Mouse (Mus musculus) embryonic facial prominence, embryonic 11.5 days (tissue): ENCODE measurements around the gene Kcnk4. TPM values are rescaled to one million over a fixed set of nuclear protein-coding genes. Genes with fewer than 3 reads are reported as not detected.

ENCODE experiments used
- ATAC-seq: fragments of 200-750 bp; cut with Nextera tagmentation; replicated peaks from 2 replicates; pipeline ENCODE4 v1.8.0; 2017; ENCODE audit warnings: low read depth; ENCODE audit not compliant: insufficient number of reproducible peaks, low FRiP score, low TSS enrichment
- DNase-seq: peaks from one replicate; pipeline ENCODE4 v3.0.0-alpha.2; 2015; ENCODE audit warnings: low spot score
- H3K27ac ChIP-seq: fragments of 300-500 bp; sonication (generic); replicated peaks from 2 replicates; pipeline ENCODE4 v1.5.1; 2014; ENCODE audit warnings: mild to moderate bottlenecking, low read depth, low read length, control low read depth
- H3K27me3 ChIP-seq: fragments of 300-500 bp; sonication (generic); 2 replicates; pipeline ENCODE4 v1.6.1; 2014; ENCODE audit warnings: mild to moderate bottlenecking, low read length, moderate library complexity, mixed read lengths; ENCODE audit not compliant: control insufficient read depth, insufficient read depth
- H3K36me3 ChIP-seq: fragments of 300-500 bp; sonication (generic); replicated peaks from 2 replicates; pipeline ENCODE4 v1.6.1; 2014; ENCODE audit warnings: low read depth, mild to moderate bottlenecking, low read length, moderate library complexity, mixed read lengths; ENCODE audit not compliant: control insufficient read depth, insufficient read depth
- H3K4me1 ChIP-seq: fragments of 300-500 bp; sonication (generic); 2 replicates; pipeline ENCODE4 v1.6.1; 2014; ENCODE audit warnings: low read length, mixed read lengths; ENCODE audit not compliant: control insufficient read depth, insufficient read depth
- H3K4me2 ChIP-seq: fragments of 300-500 bp; sonication (generic); 2 replicates; pipeline ENCODE4 v1.6.1; 2014; ENCODE audit warnings: low read depth, mild to moderate bottlenecking, control low read depth, low read length, moderate library complexity
- H3K4me3 ChIP-seq: fragments of 300-500 bp; sonication (generic); 2 replicates; pipeline ENCODE4 v1.5.1; 2014; ENCODE audit warnings: low read depth, low read length, control low read depth
- H3K9ac ChIP-seq: fragments of 300-500 bp; sonication (generic); replicated peaks from 2 replicates; pipeline ENCODE4 v1.6.1; 2014; ENCODE audit warnings: mild to moderate bottlenecking, control low read depth, low read length
- H3K9me3 ChIP-seq: fragments of 300-500 bp; sonication (generic); replicated peaks from 2 replicates; pipeline ENCODE4 v1.6.1; 2016; ENCODE audit warnings: mild to moderate bottlenecking, low read length, inconsistent platforms, mixed read lengths; ENCODE audit not compliant: control insufficient read depth
- WGBS: fragments of 180-500 bp; shearing (Covaris S2); extraction: QIAGEN DNeasy Blood & Tissue Kit; methylation state at CpG from one replicate; pipeline ENCODE4 v1.1.7; 2014; 5-methylcytosine and 5-hydroxymethylcytosine counted together
- microRNA-seq: library from miRNA; unstranded; fragments of <30 nt; microRNA quantifications from one replicate; pipeline ENCODE4, GENCODE M21; 2016; ENCODE audit warnings: borderline number of aligned reads
- polyA plus RNA-seq: library from polyadenylated mRNA; unstranded; fragments of >200 nt; fragmentation: Nextera tagmentation; extraction: Ambion mirVana; gene quantifications from 2 replicates; pipeline ENCODE4 v1.2.1, GENCODE M21; 2014

The Kcnk4 gene
- polyA plus RNA-seq, 1 experiment from 2014 or later = 0.32 TPM

- no peak for ATAC-seq
- Histone ChIP-seq H3K27me3 (no peaks in the 10 kb centered on the region), H3K36me3 (no peaks in the 10 kb centered on the region), H3K27ac (no peak overlapping the region), H3K4me2 (no peak overlapping the region), H3K4me3 (no peak overlapping the region), H3K9ac (no peak overlapping the region), H3K4me1 (no peaks in the 10 kb centered on the region), H3K9me3 (no peaks in the 10 kb centered on the region)
- WGBS = 90% methylated on average over 14 of the region's 14 CpGs
- DNase-seq = no peak
These were observed 40.4 kb downstream of the Kcnk4 start for GRCm38 (mm10) chr19:6893731-6894451.

- H3K9me3 ChIP-seq = no peaks in the 10 kb centered on the region
- H3K4me2 ChIP-seq = no peak overlapping the region
- 68% methylated on average over 4 of the region's 4 CpGs for WGBS
- H3K27ac ChIP-seq = no peak overlapping the region
- ATAC-seq (no peak), DNase-seq (no peak)
- no peak overlapping the region for H3K4me3 ChIP-seq
- H3K4me1 ChIP-seq = no peaks in the 10 kb centered on the region
- H3K36me3 ChIP-seq = no peaks in the 10 kb centered on the region
- H3K9ac ChIP-seq = no peak overlapping the region
- H3K27me3 ChIP-seq = no peaks in the 10 kb centered on the region
These were observed 41.8 kb downstream of the Kcnk4 start for GRCm38 (mm10) chr19:6892512-6892911.

GRCm38 (mm10) chr19:6877965-6878364 is 56.4 kb downstream of the Kcnk4 start:
- no peak overlapping the region for H3K9ac ChIP-seq
- H3K4me2 ChIP-seq = no peak overlapping the region
- ATAC-seq = no peak
- WGBS = 89% methylated on average over 4 of the region's 4 CpGs
- no peaks in the 10 kb centered on the region for H3K4me1 ChIP-seq
- no peak for DNase-seq
- H3K36me3 ChIP-seq = no peaks in the 10 kb centered on the region
- H3K9me3 ChIP-seq = no peaks in the 10 kb centered on the region
- H3K27me3 ChIP-seq = no peaks in the 10 kb centered on the region
- H3K27ac ChIP-seq = no peak overlapping the region
- H3K4me3 ChIP-seq = no peak overlapping the region

- no peak overlapping the region for H3K4me3 ChIP-seq
- H3K4me2 ChIP-seq = no peak overlapping the region
- no peaks in the 10 kb centered on the region for H3K9me3 ChIP-seq
- no peaks in the 10 kb centered on the region for H3K36me3 ChIP-seq
- ATAC-seq (no peak), DNase-seq (no peak)
- H3K27me3 ChIP-seq = no peaks in the 10 kb centered on the region
- H3K27ac ChIP-seq = no peak overlapping the region
- no peaks in the 10 kb centered on the region for H3K4me1 ChIP-seq
- H3K9ac ChIP-seq = no peak overlapping the region
These were observed 57.5 kb downstream of the Kcnk4 start for GRCm38 (mm10) chr19:6876799-6877198.

- Histone ChIP-seq H3K4me3 (no peak overlapping the region), H3K4me2 (no peak overlapping the region), H3K9me3 (no peaks in the 10 kb centered on the region), H3K27me3 (no peaks in the 10 kb centered on the region), H3K4me1 (no peaks in the 10 kb centered on the region), H3K9ac (no peak overlapping the region), H3K36me3 (no peaks in the 10 kb centered on the region), H3K27ac (no peak overlapping the region)
- no peak for DNase-seq
- 84% methylated on average over 6 of the region's 6 CpGs for WGBS
- ATAC-seq = no peak
These were observed 58.5 kb downstream of the Kcnk4 start for GRCm38 (mm10) chr19:6875834-6876233.

- ATAC-seq = no peak
These were observed 60.1 kb downstream of the Kcnk4 start for GRCm38 (mm10) chr19:6874257-6874656.

More at GRCm38 (mm10) chr19:6874257-6874656, 60.1 kb downstream of the Kcnk4 start:
- DNase-seq = no peak
- Histone ChIP-seq H3K4me3 (no peak overlapping the region), H3K4me2 (no peak overlapping the region), H3K36me3 (no peaks in the 10 kb centered on the region), H3K27me3 (no peaks in the 10 kb centered on the region), H3K9ac (no peak overlapping the region), H3K4me1 (no peaks in the 10 kb centered on the region), H3K9me3 (no peaks in the 10 kb centered on the region), H3K27ac (no peak overlapping the region)
- WGBS = 88% methylated on average over 1 of the region's 1 CpGs

Small RNA genes lying within 50 kb of the gene (microRNA-seq; reads per million reads assigned to microRNA genes)
- not detected for gene Mir6990

Other genes with a start within 250 kb of the Kcnk4 start
- gene Rps6ka4, start 93.9 kb downstream of the Kcnk4 start, polyA plus RNA-seq = 5.9 TPM in 2 replicates
- 0.39 and 0.88 TPM in 2 replicates for gene Ccdc88b, start 76.3 kb downstream of the Kcnk4 start, polyA plus RNA-seq
- 159 and 166 TPM in 2 replicates for gene Trmt112, start 24.8 kb downstream of the Kcnk4 start, polyA plus RNA-seq
- gene Prdx5, start 24.4 kb downstream of the Kcnk4 start, polyA plus RNA-seq = 110 and 128 TPM in 2 replicates
- gene Esrra, start 12.7 kb downstream of the Kcnk4 start, polyA plus RNA-seq = 2.7 and 3.3 TPM in 2 replicates
- 1.0 and 1.9 TPM in 2 replicates for gene Catsperz, start 9.1 kb downstream of the Kcnk4 start, polyA plus RNA-seq
- 57.4 and 60.7 TPM in 2 replicates for gene Bad, start 7.3 kb upstream of the Kcnk4 start, polyA plus RNA-seq
- gene Gpr137, start 8.0 kb upstream of the Kcnk4 start, polyA plus RNA-seq = 18.1 and 21.9 TPM in 2 replicates
- gene Ppp1r14b, start 40.5 kb upstream of the Kcnk4 start, polyA plus RNA-seq = 247 and 268 TPM in 2 replicates
- gene Plcb3, start 42.0 kb upstream of the Kcnk4 start, polyA plus RNA-seq = 22.6 and 26.8 TPM in 2 replicates
- 65.1 and 65.2 TPM in 2 replicates for gene Fkbp2, start 46.0 kb upstream of the Kcnk4 start, polyA plus RNA-seq
- gene Vegfb, start 53.1 kb upstream of the Kcnk4 start, polyA plus RNA-seq = 26.7 and 30.5 TPM in 2 replicates
- gene Dnajc4, start 58.1 kb upstream of the Kcnk4 start, polyA plus RNA-seq = 16.1 and 18.0 TPM in 2 replicates
- gene Nudt22, start 61.6 kb upstream of the Kcnk4 start, polyA plus RNA-seq = 19.5 and 19.6 TPM in 2 replicates
- 8.0 and 11.7 TPM in 2 replicates for gene Trpt1, start 61.6 kb upstream of the Kcnk4 start, polyA plus RNA-seq
- 6.3 and 6.6 TPM in 2 replicates for gene Fermt3, start 85.0 kb upstream of the Kcnk4 start, polyA plus RNA-seq
- 400 and 412 TPM in 2 replicates for gene Stip1, start 105.5 kb upstream of the Kcnk4 start, polyA plus RNA-seq
- gene Macrod1, start 122.3 kb upstream of the Kcnk4 start, polyA plus RNA-seq = 5.0 and 6.9 TPM in 2 replicates
- gene Flrt1, start 171.2 kb upstream of the Kcnk4 start, polyA plus RNA-seq = 3.0 and 4.4 TPM in 2 replicates